Mouse (Mus musculus): ENCODE measurements at regions not wholly inside any gene's neighbourhood (a gene's known extent, or its start where the extent isn't known, plus 50 kb on each side); places are given as distances from the start of the nearest gene placed in this dataset.

DNA sequence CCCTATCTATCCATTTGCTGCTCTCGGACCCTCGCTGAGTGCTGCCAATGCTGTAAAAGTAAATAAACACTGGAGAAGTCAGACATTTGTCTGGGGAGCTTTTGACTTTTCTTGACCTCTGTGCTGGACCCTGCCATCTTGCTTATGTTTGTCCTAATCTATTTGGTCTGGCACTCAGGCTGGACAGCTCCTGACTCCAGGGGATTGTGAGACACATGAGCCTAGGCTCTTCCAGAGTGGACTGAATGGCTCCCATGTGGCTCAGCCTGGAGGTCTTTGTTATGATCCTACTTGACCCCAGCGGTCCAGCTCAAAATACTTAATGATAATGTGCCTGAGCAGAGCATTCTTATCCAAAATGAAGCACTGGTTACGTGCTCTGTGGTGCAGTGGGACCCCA lies 426.8 kb downstream of the Tns3 start:
- H3K4me2 ChIP-seq (ENCODE audit: low read depth, low read length): no peak overlapping the region
- 53% methylated on average over 4 of the region's 4 CpGs for WGBS
- H3K4me1 ChIP-seq (ENCODE audit: control insufficient read depth, insufficient read depth): no peaks in the 10 kb centered on the region
- H3K36me3 ChIP-seq (replicated peaks; ENCODE audit: control insufficient read depth, insufficient read depth, low read length): no peaks in the 10 kb centered on the region
- H3K27me3 ChIP-seq (ENCODE audit: control insufficient read depth, insufficient read depth, low read length): no peaks in the 10 kb centered on the region
- H3K4me3 ChIP-seq (ENCODE audit: low read depth, low read length): no peak overlapping the region
- H3K27ac ChIP-seq (ENCODE audit: low read depth): no peak overlapping the region
- DNase-seq (ENCODE audit: low spot score): no peak
- H3K9ac ChIP-seq (replicated peaks; ENCODE audit: low read depth, low read length): no peak overlapping the region
- H3K9me3 ChIP-seq (replicated peaks; ENCODE audit: control insufficient read depth, low read length): peaks cover 6% of the 10 kb centered on the region; the same call in 1 of the 2 replicates
- TF ChIP-seq CTCF (IDR thresholded peaks at IDR 0.05; ENCODE audit: low read depth): no peak
- TF ChIP-seq EP300 (IDR thresholded peaks at IDR 0.05; ENCODE audit: low read depth): no peak
- ATAC-seq (ENCODE audit: insufficient read depth, low read depth): no peak

DNA sequence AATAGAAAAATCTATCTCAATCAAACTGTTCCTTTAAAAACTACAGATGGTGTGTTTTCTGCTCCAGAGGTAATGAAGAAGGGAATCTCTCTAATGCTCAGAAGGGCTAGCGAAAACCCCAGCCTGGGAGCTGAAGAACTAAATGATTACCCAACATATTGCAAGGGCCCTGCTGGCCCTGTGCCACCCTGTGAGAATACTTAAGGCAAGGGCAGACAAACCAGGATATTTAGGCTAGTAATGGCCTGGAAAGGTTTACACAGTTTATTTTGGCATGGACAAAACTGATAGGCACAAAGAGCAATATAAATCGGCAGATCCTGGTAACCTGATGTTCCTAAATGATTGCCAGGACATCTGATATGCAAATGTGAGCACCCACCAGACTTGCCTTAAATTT lies 428.3 kb downstream of the Tns3 start:
- H3K9ac ChIP-seq (replicated peaks; ENCODE audit: low read depth, low read length): no peak overlapping the region
- H3K4me1 ChIP-seq (ENCODE audit: control insufficient read depth, insufficient read depth): no peaks in the 10 kb centered on the region
- H3K27ac ChIP-seq (ENCODE audit: low read depth): no peak overlapping the region
- H3K4me2 ChIP-seq (ENCODE audit: low read depth, low read length): no peak overlapping the region
- no peaks in the 10 kb centered on the region for H3K27me3 ChIP-seq (ENCODE audit: control insufficient read depth, insufficient read depth, low read length)
- no peak overlapping the region for H3K4me3 ChIP-seq (ENCODE audit: low read depth, low read length)
- H3K9me3 ChIP-seq (replicated peaks; ENCODE audit: control insufficient read depth, low read length): peaks cover 6% of the 10 kb centered on the region; the same call in 1 of the 2 replicates
- H3K36me3 ChIP-seq (replicated peaks; ENCODE audit: control insufficient read depth, insufficient read depth, low read length): no peaks in the 10 kb centered on the region
- DNase-seq (ENCODE audit: low spot score) (no peak), ATAC-seq (ENCODE audit: insufficient read depth, low read depth) (no peak)
- TF ChIP-seq CTCF (IDR thresholded peaks at IDR 0.05; ENCODE audit: low read depth): no peak
- no peak for TF ChIP-seq EP300 (IDR thresholded peaks at IDR 0.05; ENCODE audit: low read depth)
- 77% methylated on average over 2 of the region's 2 CpGs for WGBS

DNA sequence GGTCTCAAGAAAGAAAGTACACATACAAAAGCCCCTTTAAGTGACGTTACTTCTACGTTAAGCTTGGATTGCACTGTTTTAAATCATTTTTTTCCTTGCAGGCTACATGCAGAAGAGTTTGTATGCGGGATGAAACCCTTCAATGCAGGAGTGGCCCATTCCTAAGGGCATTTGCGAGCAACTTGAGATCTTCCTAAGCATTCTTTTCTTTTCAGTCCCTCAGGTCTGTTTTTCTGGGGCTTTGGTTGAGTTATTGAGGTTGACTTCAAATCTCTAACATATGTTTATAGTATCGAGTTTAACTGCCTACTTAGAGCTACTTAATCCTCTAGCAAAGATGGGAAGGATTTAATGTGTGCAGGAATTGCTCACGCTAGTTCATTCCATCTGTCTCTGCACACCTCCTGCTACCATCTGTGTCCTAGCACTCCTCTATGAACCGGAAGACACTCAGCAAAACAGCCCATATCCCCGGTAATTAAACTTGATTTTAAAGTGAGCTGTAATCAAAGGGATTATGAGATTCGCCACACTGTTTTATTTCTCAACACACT lies 431.6 kb downstream of the Tns3 start:
- no peak for ATAC-seq (ENCODE audit: insufficient read depth, low read depth)
- no peaks in the 10 kb centered on the region for H3K9me3 ChIP-seq (replicated peaks; ENCODE audit: control insufficient read depth, low read length)
- no peak for DNase-seq (ENCODE audit: low spot score)
- no peaks in the 10 kb centered on the region for H3K36me3 ChIP-seq (replicated peaks; ENCODE audit: control insufficient read depth, insufficient read depth, low read length)
- TF ChIP-seq EP300 (IDR thresholded peaks at IDR 0.05; ENCODE audit: low read depth) (no peak), CTCF (IDR thresholded peaks at IDR 0.05; ENCODE audit: low read depth) (no peak)
- H3K27me3 ChIP-seq (ENCODE audit: control insufficient read depth, insufficient read depth, low read length): no peaks in the 10 kb centered on the region
- no peak overlapping the region for H3K9ac ChIP-seq (replicated peaks; ENCODE audit: low read depth, low read length)
- no peak overlapping the region for H3K27ac ChIP-seq (ENCODE audit: low read depth)
- no peak overlapping the region for H3K4me2 ChIP-seq (ENCODE audit: low read depth, low read length)
- H3K4me3 ChIP-seq (ENCODE audit: low read depth, low read length): no peak overlapping the region
- WGBS: 75% methylated on average over 9 of the region's 9 CpGs
- H3K4me1 ChIP-seq (ENCODE audit: control insufficient read depth, insufficient read depth): no peaks in the 10 kb centered on the region

DNA sequence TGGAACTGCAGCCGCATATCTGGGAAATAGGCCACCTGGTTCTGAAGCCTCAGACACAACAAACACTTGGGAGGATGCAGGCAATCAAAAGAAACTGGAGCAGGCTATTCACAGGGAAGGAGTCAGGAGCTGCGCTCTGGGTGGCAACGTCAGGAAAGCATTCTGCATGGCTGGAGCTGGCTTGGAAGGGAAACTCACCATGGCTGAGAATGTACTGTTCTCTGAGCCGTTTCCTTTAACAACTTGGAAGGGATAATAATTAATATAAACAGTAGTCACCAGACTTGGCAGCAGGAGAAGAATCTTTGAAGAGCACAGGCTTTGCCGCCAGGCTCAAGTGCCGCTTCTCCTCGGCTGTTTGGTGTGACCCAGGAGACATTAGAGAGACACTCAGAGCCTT lies 434.5 kb downstream of the Tns3 start:
- Histone ChIP-seq H3K36me3 (replicated peaks; ENCODE audit: control insufficient read depth, insufficient read depth, low read length) (no peaks in the 10 kb centered on the region), H3K9ac (replicated peaks; ENCODE audit: low read depth, low read length) (no peak overlapping the region), H3K4me3 (ENCODE audit: low read depth, low read length) (no peak overlapping the region), H3K27me3 (ENCODE audit: control insufficient read depth, insufficient read depth, low read length) (no peaks in the 10 kb centered on the region), H3K4me2 (ENCODE audit: low read depth, low read length) (no peak overlapping the region), H3K27ac (ENCODE audit: low read depth) (no peak overlapping the region), H3K9me3 (replicated peaks; ENCODE audit: control insufficient read depth, low read length) (no peaks in the 10 kb centered on the region), H3K4me1 (ENCODE audit: control insufficient read depth, insufficient read depth) (no peaks in the 10 kb centered on the region)
- TF ChIP-seq CTCF (IDR thresholded peaks at IDR 0.05; ENCODE audit: low read depth) (no peak), EP300 (IDR thresholded peaks at IDR 0.05; ENCODE audit: low read depth) (no peak)
- DNase-seq (ENCODE audit: low spot score) (no peak), ATAC-seq (ENCODE audit: insufficient read depth, low read depth) (no peak)
- 60% methylated on average over 7 of the region's 7 CpGs for WGBS

DNA sequence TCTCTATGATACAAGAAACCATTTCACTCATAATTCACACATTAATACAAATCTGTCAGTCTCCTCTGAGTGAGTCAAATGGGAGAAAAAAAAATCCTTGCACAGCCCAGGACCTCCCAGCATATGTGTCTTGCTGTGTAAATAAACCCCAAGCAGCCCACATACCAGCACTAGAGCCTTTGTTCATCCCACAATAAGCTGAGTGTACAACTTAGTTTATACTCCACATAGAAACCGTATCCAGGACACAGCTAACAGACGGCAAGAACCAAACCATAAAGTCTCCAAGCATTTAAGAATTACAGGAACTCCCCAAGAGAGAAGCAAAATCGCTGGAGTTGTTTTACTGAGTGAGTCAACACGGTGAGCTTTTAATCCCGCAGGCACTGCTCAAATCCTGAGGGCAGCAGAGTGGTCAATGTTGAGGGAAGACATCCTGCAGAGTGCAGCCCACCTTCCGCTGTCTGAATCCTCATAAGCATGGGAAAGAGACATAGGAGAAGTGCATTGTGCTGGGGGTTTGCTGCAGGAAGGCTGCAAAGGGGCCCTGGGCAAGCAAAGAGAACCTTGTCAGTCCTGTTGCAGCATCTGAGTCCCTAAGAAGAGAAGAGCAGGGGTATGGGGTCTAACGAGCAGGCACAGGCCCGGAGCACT lies 436.4 kb downstream of the Tns3 start:
- Histone ChIP-seq H3K4me3 (ENCODE audit: low read depth, low read length) (no peak overlapping the region), H3K9me3 (replicated peaks; ENCODE audit: control insufficient read depth, low read length) (no peaks in the 10 kb centered on the region), H3K36me3 (replicated peaks; ENCODE audit: control insufficient read depth, insufficient read depth, low read length) (no peaks in the 10 kb centered on the region), H3K9ac (replicated peaks; ENCODE audit: low read depth, low read length) (no peak overlapping the region), H3K27me3 (ENCODE audit: control insufficient read depth, insufficient read depth, low read length) (no peaks in the 10 kb centered on the region), H3K4me1 (ENCODE audit: control insufficient read depth, insufficient read depth) (no peaks in the 10 kb centered on the region), H3K4me2 (ENCODE audit: low read depth, low read length) (no peak overlapping the region), H3K27ac (ENCODE audit: low read depth) (no peak overlapping the region)
- 51% methylated on average over 8 of the region's 8 CpGs for WGBS
- TF ChIP-seq EP300 (IDR thresholded peaks at IDR 0.05; ENCODE audit: low read depth) (no peak), CTCF (IDR thresholded peaks at IDR 0.05; ENCODE audit: low read depth) (no peak)
- peak; percentile 28 for DNase-seq (ENCODE audit: low spot score)
- no peak; the same call in 1 of the 2 replicates for ATAC-seq (ENCODE audit: insufficient read depth, low read depth)

DNA sequence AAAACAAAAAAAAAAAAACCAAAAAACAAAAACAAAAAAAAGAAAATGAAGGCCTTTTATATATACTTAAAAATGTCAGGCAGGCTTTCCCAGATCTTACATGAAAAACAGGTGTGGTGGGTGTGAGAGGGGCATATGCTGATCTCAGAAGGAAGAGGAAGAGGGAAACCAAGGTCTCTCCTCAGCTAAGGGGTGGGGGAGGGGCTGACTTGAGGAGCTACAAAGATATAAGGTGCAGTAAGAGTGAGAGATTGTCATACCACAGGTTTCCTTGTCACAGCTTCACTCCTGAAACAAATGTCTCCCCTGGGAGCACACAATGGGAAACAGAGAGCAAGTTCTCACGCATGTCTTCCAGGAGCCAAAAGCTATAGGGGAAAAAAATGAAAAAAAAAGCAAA lies 440.0 kb downstream of the Tns3 start:
- no peaks in the 10 kb centered on the region for H3K4me1 ChIP-seq (ENCODE audit: control insufficient read depth, insufficient read depth)
- no peaks in the 10 kb centered on the region for H3K27me3 ChIP-seq (ENCODE audit: control insufficient read depth, insufficient read depth, low read length)
- no peaks in the 10 kb centered on the region for H3K9me3 ChIP-seq (replicated peaks; ENCODE audit: control insufficient read depth, low read length)
- H3K4me2 ChIP-seq (ENCODE audit: low read depth, low read length): no peak overlapping the region
- TF ChIP-seq EP300 (IDR thresholded peaks at IDR 0.05; ENCODE audit: low read depth) (no peak), CTCF (IDR thresholded peaks at IDR 0.05; ENCODE audit: low read depth) (no peak)
- 88% methylated on average over 1 of the region's 1 CpGs for WGBS
- DNase-seq (ENCODE audit: low spot score): no peak
- H3K27ac ChIP-seq (ENCODE audit: low read depth): no peak overlapping the region
- no peaks in the 10 kb centered on the region for H3K36me3 ChIP-seq (replicated peaks; ENCODE audit: control insufficient read depth, insufficient read depth, low read length)
- no peak overlapping the region for H3K9ac ChIP-seq (replicated peaks; ENCODE audit: low read depth, low read length)
- no peak overlapping the region for H3K4me3 ChIP-seq (ENCODE audit: low read depth, low read length)
- no peak for ATAC-seq (ENCODE audit: insufficient read depth, low read depth)

All from heart, postnatal 0 days (tissue).